Mouse (Mus musculus): ENCODE measurements at regions not wholly inside any gene's neighbourhood (a gene's known extent, or its start where the extent isn't known, plus 50 kb on each side); places are given as distances from the start of the nearest gene placed in this dataset.

DNA sequence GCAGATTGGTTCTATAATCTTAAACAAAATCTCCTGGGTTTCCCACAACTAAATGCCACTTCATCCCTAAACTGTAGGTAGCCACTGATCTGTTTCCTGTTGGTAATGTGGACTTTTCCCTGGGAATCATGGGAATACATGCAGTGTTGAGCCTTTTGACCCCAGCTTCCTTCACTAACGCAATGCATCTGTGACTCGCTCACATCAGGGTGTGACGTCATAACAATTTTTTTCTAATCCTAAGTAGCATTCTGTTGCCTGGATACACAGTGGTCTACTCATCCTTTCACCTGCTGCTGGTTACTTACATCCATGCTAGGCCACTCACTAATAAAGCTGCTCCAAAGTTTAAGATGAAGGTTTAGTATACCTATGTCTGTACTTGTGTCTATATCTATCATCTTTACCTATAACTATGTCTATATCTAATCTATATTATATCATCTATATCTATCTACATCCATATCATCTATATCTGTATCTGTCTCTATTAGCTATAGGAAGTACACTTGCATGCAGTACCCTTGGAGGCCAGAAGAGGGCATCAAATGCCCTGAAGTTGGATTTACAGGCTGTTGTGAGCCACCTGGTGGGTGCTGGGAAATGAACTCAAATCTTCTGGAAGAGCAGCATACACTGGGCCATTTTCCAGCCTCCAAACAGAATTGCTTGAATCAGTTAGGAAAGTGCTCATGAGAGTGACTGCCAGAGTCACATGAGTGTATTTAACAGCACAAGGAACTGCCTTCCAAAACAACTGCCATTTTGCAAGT, 157.5 kb upstream of the Rpl34 start:
- no peak for DNase-seq (ENCODE audit: low spot score in 2 of 2)

DNA sequence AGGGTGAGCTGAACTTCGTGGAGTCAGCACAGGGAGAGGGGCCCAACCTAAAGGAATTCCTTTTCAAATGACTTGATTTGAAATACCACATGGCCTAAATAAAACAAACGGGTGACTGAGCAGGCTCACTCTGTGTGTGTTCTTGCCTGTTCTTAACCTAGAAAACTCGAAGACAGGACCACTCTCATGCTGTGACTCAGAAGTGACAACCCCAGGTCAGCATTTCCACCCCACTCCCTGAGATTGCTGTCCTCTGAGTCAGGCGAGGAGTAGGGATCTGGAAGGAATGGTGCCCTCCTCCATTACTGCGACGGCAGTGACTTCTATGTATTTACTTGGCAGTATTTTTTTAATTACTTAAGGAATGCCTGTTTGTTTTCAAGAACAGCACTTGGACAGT, 155.8 kb upstream of the Rpl34 start:
- DNase-seq (ENCODE audit: low spot score in 2 of 2) = no peak

- no peak for DNase-seq (ENCODE audit: low spot score in 2 of 2)
Observed at GRCm38 (mm10) chr3:130884393-130884792, 154.2 kb upstream of the Rpl34 start.

GRCm38 (mm10) chr3:130883928-130884327, 153.7 kb upstream of the Rpl34 start:
- DNase-seq (ENCODE audit: low spot score in 2 of 2) = no peak

DNA sequence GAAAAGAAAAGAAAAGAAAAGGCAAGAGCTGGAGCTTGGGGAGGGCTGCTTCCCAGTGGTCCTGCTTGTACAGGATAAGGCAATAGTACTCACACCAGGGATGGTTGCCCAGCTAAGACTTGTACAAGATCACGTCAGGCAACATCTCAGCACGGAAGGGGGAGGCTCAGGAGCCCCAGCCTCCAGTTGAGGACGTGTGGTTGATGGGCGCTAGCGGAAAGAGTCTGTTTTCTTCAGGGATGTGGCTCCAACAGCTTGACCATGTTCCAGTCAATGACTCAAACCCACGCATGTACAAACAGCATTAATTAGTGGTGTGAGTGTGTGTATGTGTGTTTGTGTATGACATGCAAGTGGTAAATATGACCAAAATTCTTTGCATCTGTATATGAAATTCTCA, 153.1 kb upstream of the Rpl34 start:
- no peak for DNase-seq (ENCODE audit: low spot score in 2 of 2)

- no peak for DNase-seq (ENCODE audit: low spot score in 2 of 2)
Observed at GRCm38 (mm10) chr3:130880482-130880881, 150.3 kb upstream of the Rpl34 start.

DNA sequence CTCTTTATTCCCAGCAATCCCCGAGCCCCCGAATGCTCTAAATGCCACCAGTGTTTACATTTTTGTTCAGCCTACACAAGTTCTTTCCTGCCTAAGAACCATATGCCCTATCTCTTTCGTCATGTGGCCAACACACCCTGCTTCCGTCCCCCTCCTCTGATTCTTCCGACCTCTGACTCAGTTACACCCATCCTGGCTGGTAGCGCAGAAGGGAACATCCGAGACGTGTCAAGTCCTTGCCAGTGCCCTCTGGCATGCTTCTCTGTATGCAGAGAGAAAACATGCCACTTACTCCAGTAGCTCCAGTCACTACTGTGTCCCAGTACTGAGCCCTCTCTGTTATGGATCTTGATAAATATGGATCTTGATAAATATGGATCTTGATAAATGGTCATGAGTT, 149.3 kb upstream of the Rpl34 start:
- DNase-seq (ENCODE audit: low spot score in 2 of 2) = no peak

GRCm38 (mm10) chr3:130878834-130879233, 148.6 kb upstream of the Rpl34 start:
- DNase-seq (ENCODE audit: low spot score in 2 of 2) = no peak

DNA sequence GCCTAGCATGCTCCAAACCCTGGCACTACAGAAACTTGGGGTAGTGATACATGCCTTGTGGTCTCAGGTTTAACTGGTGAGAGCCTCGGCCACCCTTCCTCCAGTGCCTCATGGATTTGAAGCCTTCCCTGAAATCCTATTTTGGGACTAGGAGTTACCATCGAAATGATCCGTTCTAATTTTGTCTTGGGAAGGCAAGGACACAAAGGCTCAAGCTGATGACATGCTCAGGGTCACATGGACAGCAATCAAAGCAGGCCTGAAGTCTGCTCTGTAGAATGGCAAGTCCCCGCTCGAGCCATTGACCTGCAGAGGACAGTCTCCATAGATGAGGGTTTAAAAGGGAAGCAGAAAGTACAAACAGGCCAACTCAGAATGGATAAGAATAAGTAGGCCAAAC, 147.8 kb upstream of the Rpl34 start:
- DNase-seq (ENCODE audit: low spot score in 2 of 2) = no peak

DNA sequence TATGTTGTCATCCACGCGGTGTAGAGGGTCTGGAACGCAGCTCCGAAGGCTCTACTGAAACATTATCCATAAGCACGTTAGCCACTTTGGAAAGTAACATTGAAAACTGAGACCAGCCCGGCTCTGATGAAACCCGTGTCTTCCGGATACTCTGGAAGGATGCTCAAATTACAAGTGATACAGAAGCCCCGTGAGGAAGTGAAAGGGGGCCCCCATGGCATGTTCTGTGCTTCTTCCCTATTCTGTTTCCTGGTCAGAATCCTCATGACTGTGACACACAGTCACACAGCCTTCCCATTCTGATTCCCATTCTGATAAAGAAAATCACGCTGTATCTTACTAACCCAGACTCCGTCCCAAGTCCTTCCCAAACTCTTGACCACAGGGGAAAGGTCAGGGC, 143.5 kb upstream of the Rpl34 start:
- DNase-seq (ENCODE audit: low spot score in 2 of 2) = no peak

GRCm38 (mm10) chr3:130866952-130867632, 136.9 kb upstream of the Rpl34 start:
- DNase-seq (ENCODE audit: low spot score in 2 of 2) = no peak

DNA sequence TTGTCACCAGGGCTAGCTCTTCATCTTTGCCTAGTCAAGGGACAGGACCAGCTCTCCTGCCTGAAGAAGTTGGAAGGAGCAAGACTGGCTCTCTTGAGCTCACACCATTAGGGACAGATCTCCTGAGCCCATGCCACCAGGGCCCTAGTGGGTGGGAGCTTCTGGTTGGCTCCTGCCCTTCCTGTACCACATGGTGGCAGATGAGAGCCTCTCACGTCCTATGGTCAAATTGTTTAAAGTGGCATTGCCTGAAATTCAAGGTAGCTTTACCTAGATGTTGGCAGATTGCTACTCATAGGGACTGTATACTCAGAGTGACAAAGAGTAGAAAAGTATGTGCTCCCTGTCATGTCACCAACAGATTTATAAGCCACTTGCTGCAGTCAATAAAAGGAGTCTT, 134.6 kb upstream of the Rpl34 start:
- DNase-seq (ENCODE audit: low spot score in 2 of 2) = no peak

DNA sequence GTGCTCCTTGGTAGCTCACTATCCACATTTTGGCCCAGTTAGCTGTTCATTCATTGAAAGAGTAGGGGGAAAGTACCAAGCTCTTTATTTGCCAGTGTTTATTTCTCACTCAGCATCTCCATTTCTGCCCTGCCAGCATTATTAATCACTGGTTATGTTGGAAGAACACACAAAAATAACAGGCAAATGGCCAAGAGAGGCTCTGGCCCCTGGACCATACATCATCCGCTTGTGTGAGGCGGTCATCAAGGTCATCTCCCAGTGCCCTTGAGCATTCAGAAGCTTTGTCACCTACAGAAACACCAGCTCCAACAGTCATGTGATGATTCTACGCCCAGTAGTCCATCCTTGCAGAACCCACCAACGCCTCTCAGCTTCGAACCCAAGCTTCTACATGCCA, 133.2 kb upstream of the Rpl34 start:
- DNase-seq (ENCODE audit: low spot score in 2 of 2) = no peak

- no peak for DNase-seq (ENCODE audit: low spot score in 2 of 2)
Observed at GRCm38 (mm10) chr3:130860315-130860714, 130.1 kb upstream of the Rpl34 start.

GRCm38 (mm10) chr3:130853866-130854265, 123.7 kb upstream of the Rpl34 start:
- no peak for DNase-seq (ENCODE audit: low spot score in 2 of 2)

GRCm38 (mm10) chr3:130850766-130851308, 120.6 kb upstream of the Rpl34 start:
- no peak for DNase-seq (ENCODE audit: low spot score in 2 of 2)

DNA sequence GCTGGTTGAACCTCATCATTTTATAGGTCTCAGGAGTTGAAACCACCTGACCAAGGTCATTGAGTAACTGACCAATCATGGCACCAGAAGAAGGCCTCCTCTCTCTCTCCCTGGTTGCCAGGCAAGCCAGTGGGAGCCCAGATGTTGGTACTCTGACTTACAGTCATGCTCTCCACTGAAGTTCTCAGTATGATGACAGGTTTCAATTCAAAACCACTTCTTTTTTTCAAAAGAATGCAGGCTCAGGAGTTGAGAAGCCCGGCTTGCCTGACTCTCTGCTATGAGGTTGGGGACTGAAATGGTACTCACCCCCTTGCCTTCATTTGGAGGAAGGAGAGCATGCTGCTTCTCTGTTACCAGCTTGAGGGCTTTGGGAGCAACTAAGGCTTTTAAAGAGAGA, 111.6 kb upstream of the Rpl34 start:
- no peak for DNase-seq (ENCODE audit: low spot score in 2 of 2)

DNA sequence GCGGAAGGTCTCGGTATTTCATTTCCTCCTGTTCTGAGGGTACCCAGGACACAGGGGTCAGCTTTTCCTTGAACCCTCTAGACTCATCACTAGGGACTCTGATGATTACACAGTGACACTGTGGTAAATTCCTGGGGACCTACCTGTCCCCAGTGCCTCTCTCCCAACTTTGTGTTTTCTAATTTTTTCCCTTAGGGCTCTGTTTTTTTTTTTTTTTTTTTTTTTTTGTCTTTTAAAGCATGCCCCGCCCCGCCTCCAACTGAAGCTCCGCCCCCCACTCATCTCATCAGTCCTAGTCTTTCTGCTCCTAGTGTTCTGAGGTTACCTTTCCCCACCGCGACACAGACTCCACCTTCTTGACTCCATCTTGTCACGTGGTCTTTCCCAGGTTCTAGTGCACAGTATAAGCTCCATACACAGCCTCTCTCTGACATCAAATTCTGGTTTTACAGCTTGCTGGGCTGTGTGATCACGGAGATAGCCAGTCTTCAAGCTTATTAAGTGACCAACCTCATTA, 109.8 kb upstream of the Rpl34 start:
- no peak for DNase-seq (ENCODE audit: low spot score in 2 of 2)

DNA sequence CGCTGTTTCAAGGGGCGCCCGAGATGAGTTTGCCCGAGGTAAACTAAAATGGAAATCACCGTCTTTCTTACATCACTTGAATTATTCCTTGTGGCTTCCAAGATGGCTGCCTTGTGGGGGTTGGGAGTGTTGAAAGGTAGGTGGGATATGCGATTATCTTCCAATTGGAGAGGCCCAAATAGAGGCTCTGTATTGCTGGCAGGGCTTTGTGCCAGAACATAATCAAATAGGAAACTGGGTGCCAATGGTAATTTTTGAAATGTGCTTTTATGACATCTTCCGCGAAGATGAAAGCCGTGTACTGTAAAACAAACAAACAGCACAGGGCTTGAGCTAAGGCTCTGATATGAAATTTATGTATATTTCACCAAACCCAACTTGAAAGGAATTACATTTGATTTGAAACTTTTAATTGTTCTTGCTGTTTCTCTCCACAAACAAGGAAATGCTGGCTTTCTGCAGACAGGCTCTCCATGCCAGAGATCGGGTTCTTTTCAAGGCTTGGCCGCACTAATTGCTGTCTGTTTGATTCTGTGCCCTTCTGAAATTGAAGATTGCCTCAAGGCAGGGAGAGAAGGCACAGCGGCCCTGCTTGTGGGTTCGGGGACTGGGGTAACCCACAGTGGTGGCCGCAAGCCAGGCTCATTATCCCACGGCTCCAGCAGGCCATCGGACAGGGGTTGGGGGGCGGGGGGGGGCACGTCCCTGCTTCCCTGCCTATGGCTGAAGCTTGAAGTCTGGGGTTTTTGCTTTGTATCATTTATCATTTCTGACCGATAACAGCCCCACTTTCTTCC, 108.6 kb upstream of the Rpl34 start:
- DNase-seq (ENCODE audit: low spot score in 2 of 2) = no peak

DNA sequence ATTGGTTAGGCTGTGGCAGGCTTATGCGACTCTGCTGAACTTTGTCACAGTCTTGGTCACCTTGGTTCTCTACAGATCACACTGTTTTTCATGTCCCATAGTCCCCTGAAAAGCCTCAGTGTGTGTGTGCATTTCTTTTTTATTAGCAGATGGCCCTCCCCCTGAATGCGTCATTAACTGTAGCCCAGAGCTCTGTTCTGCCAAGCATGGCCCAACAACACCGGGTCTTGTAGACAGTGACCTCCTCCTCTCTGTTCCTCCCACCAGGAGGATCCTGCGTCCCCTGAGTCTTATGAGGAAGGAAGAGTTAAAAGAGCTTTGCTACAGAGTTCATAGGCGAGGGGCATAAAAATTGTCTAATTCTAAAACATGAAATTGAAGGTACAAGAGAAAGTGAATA, 103.5 kb upstream of the Rpl34 start:
- no peak for DNase-seq (ENCODE audit: low spot score in 2 of 2)

DNA sequence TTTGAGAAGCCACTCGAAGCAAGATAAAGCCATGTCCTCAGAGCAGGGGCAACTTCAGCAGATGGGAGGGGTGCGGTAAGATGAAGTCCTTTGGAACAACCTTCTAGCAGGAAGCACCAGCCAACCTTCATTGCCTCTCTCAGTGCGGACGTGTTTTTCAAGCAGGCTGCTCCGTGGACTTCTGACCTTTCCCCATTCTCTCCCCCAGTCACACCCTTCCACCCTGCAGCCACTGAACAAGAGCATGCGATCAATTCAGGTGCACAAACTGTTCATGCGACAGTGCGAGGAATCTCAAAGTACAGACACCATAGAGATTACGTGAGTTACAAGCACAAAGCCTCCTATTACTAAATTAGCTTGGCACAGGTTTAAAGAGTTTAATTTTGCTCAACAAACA, 102.9 kb upstream of the Rpl34 start:
- no peak for DNase-seq (ENCODE audit: low spot score in 2 of 2)

GRCm38 (mm10) chr3:130831788-130832187, 101.6 kb upstream of the Rpl34 start:
- DNase-seq (ENCODE audit: low spot score in 2 of 2) = no peak

Measured in urinary bladder, postnatal 4 days (tissue).